Mouse (Mus musculus): ENCODE data around the gene Lrrc51.
"Not testable (repeated sequence)": the region's sequence is repeated elsewhere in the genome, so short reads cannot be mapped to it uniquely, and the experiment has no call there.

Lrrc51 gene

GRCm38 (mm10) chr7:101933751-101934240, at the start of gene Lrrc51, which contains the start of gene Numa1:
Lrrc51 (minus strand) TSS chr7:101933895.
Numa1 (plus strand) TSS chr7:101934111.
- DNase-seq, result peak; percentile 95 to 99

- DNase-seq, result no peak
Observed at GRCm38 (mm10) chr7:101982735-101983134, 49.0 kb upstream of the Lrrc51 start.

- DNase-seq, result peak; percentile 47 to 60
Observed at GRCm38 (mm10) chr7:101974505-101974904, 40.8 kb upstream of the Lrrc51 start.

- DNase-seq, result no peak
Observed at GRCm38 (mm10) chr7:101973730-101974129, 40.0 kb upstream of the Lrrc51 start.

- no peak for DNase-seq
Observed at GRCm38 (mm10) chr7:101971721-101972120, 38.0 kb upstream of the Lrrc51 start.

- peak; percentile 84 to 85 for DNase-seq
Observed at GRCm38 (mm10) chr7:101970821-101971461, 37.2 kb upstream of the Lrrc51 start.

- DNase-seq, result peak in 1 of 2 experiments; percentile 89
Observed at GRCm38 (mm10) chr7:101970429-101970775, 36.7 kb upstream of the Lrrc51 start.

- peak; percentile 85 to 89 for DNase-seq
Observed at GRCm38 (mm10) chr7:101969694-101970428, 36.2 kb upstream of the Lrrc51 start.

- peak; percentile 34 to 39 for DNase-seq
Observed at GRCm38 (mm10) chr7:101968751-101969150, 35.1 kb upstream of the Lrrc51 start.

GRCm38 (mm10) chr7:101967256-101967655, 33.6 kb upstream of the Lrrc51 start:
- DNase-seq, result no peak

GRCm38 (mm10) chr7:101965606-101966005, 31.9 kb upstream of the Lrrc51 start:
- DNase-seq, result no peak

GRCm38 (mm10) chr7:101964551-101964950, 30.9 kb upstream of the Lrrc51 start:
- no peak for DNase-seq

- DNase-seq, result no peak
Observed at GRCm38 (mm10) chr7:101963621-101964020, 29.9 kb upstream of the Lrrc51 start.

- no peak for DNase-seq
Observed at GRCm38 (mm10) chr7:101962829-101963228, 29.1 kb upstream of the Lrrc51 start.

- no peak for DNase-seq
Observed at GRCm38 (mm10) chr7:101956911-101957310, 23.2 kb upstream of the Lrrc51 start.

- DNase-seq, result no peak
Observed at GRCm38 (mm10) chr7:101956481-101956880, 22.8 kb upstream of the Lrrc51 start.

GRCm38 (mm10) chr7:101955862-101956261, 22.2 kb upstream of the Lrrc51 start:
- DNase-seq, result no peak

GRCm38 (mm10) chr7:101955276-101955675, 21.6 kb upstream of the Lrrc51 start:
- DNase-seq, result no peak

- DNase-seq, result no peak
Observed at GRCm38 (mm10) chr7:101954163-101954562, 20.5 kb upstream of the Lrrc51 start.

GRCm38 (mm10) chr7:101952098-101952497, 18.4 kb upstream of the Lrrc51 start:
- no peak for DNase-seq

- DNase-seq, result no peak
Observed at GRCm38 (mm10) chr7:101951648-101952047, 18.0 kb upstream of the Lrrc51 start.

- DNase-seq, result not testable (repeated sequence)
Observed at GRCm38 (mm10) chr7:101949008-101949407, 15.3 kb upstream of the Lrrc51 start.

- no peak for DNase-seq
Observed at GRCm38 (mm10) chr7:101939758-101940157, 6.1 kb upstream of the Lrrc51 start.

- DNase-seq, result peak; percentile 34 to 41
Observed at GRCm38 (mm10) chr7:101938348-101938747, 4.7 kb upstream of the Lrrc51 start.
